ENCODE assay signal across 8 mouse cellular contexts in the genomic region with DNA sequence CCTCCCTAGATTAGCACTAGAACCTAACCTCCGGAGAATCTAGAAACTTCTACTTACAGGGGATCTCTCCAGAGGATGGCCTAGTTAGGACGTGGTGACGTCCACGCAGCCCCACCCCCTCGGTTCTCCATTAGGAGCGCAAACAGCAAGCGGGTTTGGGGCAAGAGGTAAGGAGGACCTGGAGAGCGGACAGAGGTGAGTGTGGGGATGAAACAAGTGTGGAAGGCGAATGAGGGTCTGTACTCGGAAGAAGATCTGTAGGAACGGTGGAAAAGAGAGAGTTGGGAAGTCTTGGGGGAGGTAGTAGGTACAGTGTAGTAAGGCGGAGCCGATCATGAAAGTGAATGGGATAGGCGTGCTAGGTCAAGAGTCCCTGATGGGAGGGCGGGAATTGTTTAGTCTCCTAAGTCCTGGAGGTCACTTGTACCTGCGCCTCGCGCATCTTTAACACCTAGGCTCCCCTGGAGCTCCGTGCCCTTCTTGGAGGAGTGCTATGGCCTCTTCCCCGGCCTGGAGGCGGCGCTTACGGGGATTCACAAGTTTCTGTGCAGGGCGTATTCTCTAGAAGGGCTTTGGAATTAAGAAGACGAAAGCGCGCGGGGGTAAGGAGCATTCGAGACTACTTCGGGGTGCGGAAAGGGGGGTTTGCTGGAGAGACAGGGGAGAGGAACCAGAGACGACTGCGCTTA. TPM values are rescaled to one million over a fixed set of nuclear protein-coding genes. Genes with fewer than 3 reads are reported as not detected.
A peak's percentile ranks its signal among the peaks of the same experiment; 100 is the strongest.
DNase-seq lines count a peak whose midpoint lies in the region; ATAC-seq and TF ChIP-seq lines count a peak whose summit lies in the region.

No protein-coding gene starts in this region.

- no peak for TF ChIP-seq RAD21 in MEL (IDR thresholded peaks at IDR 0.05; ENCODE audit: low read depth, low read length)

- H3K4me1 ChIP-seq in MEL (ENCODE audit: control insufficient read depth in 1 of 2, insufficient read depth in 2 of 2, low read length in 2 of 2): peaks cover 0 to 10% of the 10 kb centered on the region in 2 experiments; a peak in 2 of 4 replicates
- no peaks in the 10 kb centered on the region; the same call in none of the 2 replicates for H3K4me1 ChIP-seq in liver, embryonic 16.5 days (ENCODE audit: control insufficient read depth, low read depth, low read length)
- peaks cover 17% of the 10 kb centered on the region for H3K4me1 ChIP-seq in neural tube, embryonic 12.5 days

- H3K4me2 ChIP-seq in liver, embryonic 16.5 days (ENCODE audit: low read depth, low read length): peak overlapping the region; percentile 71
- H3K4me2 ChIP-seq in neural tube, embryonic 12.5 days (replicated peaks): peak overlapping the region; percentile 90

- no peak for TF ChIP-seq CTCF in MEL (IDR thresholded peaks at IDR 0.05 in 2 of 3, conservative IDR thresholded peaks at IDR 0.05 in 1 of 3; ENCODE audit: control insufficient read depth in 1 of 3, insufficient read depth in 1 of 3, low read depth in 2 of 3, low read length in 3 of 3, poor library complexity in 1 of 3, severe bottlenecking in 1 of 3)
- no peak for TF ChIP-seq CTCF in brain, embryonic 14.5 days (IDR thresholded peaks at IDR 0.05; ENCODE audit: borderline replicate concordance, extremely low read depth, insufficient read depth, insufficient read length)

- H3K36me3 ChIP-seq in MEL (ENCODE audit: control insufficient read depth in 1 of 2, insufficient read depth in 2 of 2, low read length in 2 of 2): peaks cover 0 to 5% of the 10 kb centered on the region in 2 experiments; a peak in 2 of 4 replicates
- no peaks in the 10 kb centered on the region for H3K36me3 ChIP-seq in liver, embryonic 16.5 days (ENCODE audit: control insufficient read depth, insufficient read depth)
- H3K36me3 ChIP-seq in neural tube, embryonic 12.5 days: no peaks in the 10 kb centered on the region

- H3K9ac ChIP-seq in MEL (ENCODE audit: control insufficient read depth, low read depth, low read length, poor library complexity, severe bottlenecking): peak overlapping the region; percentile 78
- H3K9ac ChIP-seq in liver, embryonic 16.5 days (ENCODE audit: low read depth, low read length): peak overlapping the region; percentile 59
- peak overlapping the region; percentile 42 for H3K9ac ChIP-seq in neural tube, embryonic 12.5 days

- no peaks in the 10 kb centered on the region for H3K27me3 ChIP-seq in MEL (ENCODE audit: control insufficient read depth in 1 of 2, insufficient read depth in 2 of 2, low read length in 2 of 2)
- H3K27me3 ChIP-seq in liver, embryonic 16.5 days (ENCODE audit: control insufficient read depth, insufficient read depth, low read depth, low read length): peaks cover 22% of the 10 kb centered on the region
- H3K27me3 ChIP-seq in neural tube, embryonic 12.5 days (replicated peaks): peaks cover 52% of the 10 kb centered on the region

- H3K27ac ChIP-seq in MEL (ENCODE audit: control insufficient read depth, low read depth, low read length): peak overlapping the region; percentile 68
- no peak overlapping the region for H3K27ac ChIP-seq in liver, embryonic 16.5 days (ENCODE audit: low read length)
- no peak overlapping the region for H3K27ac ChIP-seq in neural tube, embryonic 12.5 days

- under 1% methylated on average over 33 of the region's 33 CpGs for WGBS in liver, embryonic 16.5 days (ENCODE audit: insufficient replicate concordance)
- under 1% methylated on average over 33 of the region's 33 CpGs for WGBS in neural tube, embryonic 12.5 days

- peak overlapping the region; percentile 83 to 90 for H3K4me3 ChIP-seq in MEL (ENCODE audit: control insufficient read depth in 1 of 2, insufficient read depth in 1 of 2, low read depth in 2 of 2, low read length in 2 of 2)
- H3K4me3 ChIP-seq in liver, embryonic 16.5 days (ENCODE audit: low read depth, low read length): peak overlapping the region; percentile 63
- H3K4me3 ChIP-seq in neural tube, embryonic 12.5 days: peak overlapping the region; percentile 37

- no peak for TF ChIP-seq EP300 in MEL (IDR thresholded peaks at IDR 0.05; ENCODE audit: low read depth in 1 of 2, low read length in 2 of 2)

- DNase-seq in MEL (ENCODE audit: low read depth, low spot score): peak; percentile 88
- DNase-seq in brain, embryonic 14.5 days (ENCODE audit: low read depth): peak; percentile 45
- peak; percentile 47 for DNase-seq in gastrocnemius, postnatal 14 days
- DNase-seq in layer of hippocampus, postnatal 36 days: no peak
- DNase-seq in layer of hippocampus, postnatal 25 days (ENCODE audit: extremely low spot score in 1 of 2, low spot score in 1 of 2): no peak

- peak; percentile 80 for ATAC-seq in inflammation-experienced regulatory T-cells, adult 6 months
- peak; percentile 72 for ATAC-seq in liver, embryonic 16.5 days (ENCODE audit: low read depth)
- ATAC-seq in neural tube, embryonic 12.5 days (ENCODE audit: low FRiP score, low read depth): peak; percentile 69

- TF ChIP-seq POLR2A in MEL (IDR thresholded peaks at IDR 0.05; ENCODE audit: control insufficient read depth in 1 of 2, insufficient read depth in 1 of 2, low read depth in 1 of 2, low read length in 2 of 2, poor library complexity in 1 of 2): peak; percentile 27 to 60; a peak in 3 of 4 replicates
- no peak for TF ChIP-seq POLR2A in brain, embryonic 14.5 days (IDR thresholded peaks at IDR 0.05; ENCODE audit: borderline replicate concordance, extremely low read depth, insufficient read depth, insufficient read length, poor library complexity, severe bottlenecking)

- intact Hi-C loops in gastrocnemius, postnatal 14 days (cut with DNase I; ENCODE audit: low total_unique reads): no loop called here

- no peaks in the 10 kb centered on the region for H3K9me3 ChIP-seq in MEL (replicated peaks; ENCODE audit: insufficient read depth, low read length)
- no peaks in the 10 kb centered on the region for H3K9me3 ChIP-seq in liver, embryonic 16.5 days (replicated peaks; ENCODE audit: control insufficient read depth, low read length)
- no peaks in the 10 kb centered on the region for H3K9me3 ChIP-seq in neural tube, embryonic 12.5 days

- no peaks in the 10 kb centered on the region for H3K79me2 ChIP-seq in MEL (ENCODE audit: control insufficient read depth, insufficient read depth, low read length, poor library complexity)

TF ChIP-seq in MEL, 35 proteins besides CTCF, POLR2A, EP300 and RAD21 (continues in another document):
- TF ChIP-seq RCOR1 (IDR thresholded peaks at IDR 0.05; ENCODE audit: low read depth, low read length) (no peak), E2F4 (IDR thresholded peaks at IDR 0.05; ENCODE audit: borderline replicate concordance, low read depth, low read length) (no peak), BHLHE40 (IDR thresholded peaks at IDR 0.05; ENCODE audit: borderline replicate concordance, low read depth, low read length) (no peak), CHD2 (IDR thresholded peaks at IDR 0.05; ENCODE audit: low read length) (no peak; the same call in 1 of the 2 replicates)

RNA-seq across cellular contexts. Expression of gene Utf1, which starts 6.8 kb away (rescaled TPM):
- total RNA-seq in MEL (2012; rRNA removed): not detected in 2 replicates
- polyA plus RNA-seq in MEL (2012; ENCODE audit: insufficient read depth in 1 of 2, insufficient read length in 2 of 2, low read depth in 1 of 2, low replicate concordance in 2 of 2, missing spikeins in 1 of 2): not detected
- polyA plus RNA-seq in brain, embryonic 14.5 days (2012; rRNA removed): not detected in 2 replicates
- total RNA-seq in gastrocnemius, postnatal 14 days (2021): not detected
- polyA plus RNA-seq in inflammation-experienced regulatory T-cells, adult 6 months (2017; shearing (Covaris generic)): 1 to 10 TPM; 3.3 to 5.0 (median 3.6) TPM
- not detected in 2 replicates for polyA plus RNA-seq in liver, embryonic 16.5 days (2015; fragmentation: Nextera tagmentation; extraction: Ambion mirVana)
- not detected in 2 replicates for polyA plus RNA-seq in neural tube, embryonic 12.5 days (2016; fragmentation: Nextera tagmentation; extraction: Ambion mirVana)
- total RNA-seq in layer of hippocampus, postnatal 36 days (2021): not detected
- not detected for total RNA-seq in layer of hippocampus, postnatal 25 days (2021)

RNA-seq across cellular contexts. Expression of gene 6430531B16Rik, which starts 28.1 kb away (rescaled TPM):
- total RNA-seq in MEL (2012; rRNA removed): not detected in 2 replicates
- under 1 TPM in 1 of 2 experiments, not detected in 1; 0.13 TPM for polyA plus RNA-seq in MEL (2012; ENCODE audit: insufficient read depth in 1 of 2, insufficient read length in 2 of 2, low read depth in 1 of 2, low replicate concordance in 2 of 2, missing spikeins in 1 of 2)
- polyA plus RNA-seq in brain, embryonic 14.5 days (2012; rRNA removed): 0.55 and 0.76 TPM in 2 replicates
- not detected for total RNA-seq in gastrocnemius, postnatal 14 days (2021)
- 1 to 10 TPM in 2 of 3 experiments, under 1 TPM in 1; 0.66 to 1.5 (median 1.0) TPM for polyA plus RNA-seq in inflammation-experienced regulatory T-cells, adult 6 months (2017; shearing (Covaris generic))
- polyA plus RNA-seq in liver, embryonic 16.5 days (2015; fragmentation: Nextera tagmentation; extraction: Ambion mirVana): not detected in 2 replicates
- 0.26 and 0.34 TPM in 2 replicates for polyA plus RNA-seq in neural tube, embryonic 12.5 days (2016; fragmentation: Nextera tagmentation; extraction: Ambion mirVana)
- total RNA-seq in layer of hippocampus, postnatal 36 days (2021): under 1 TPM; 0.72 to 0.78 TPM
- total RNA-seq in layer of hippocampus, postnatal 25 days (2021): 1 to 10 TPM; 1.0 to 1.4 TPM

RNA-seq across cellular contexts. Expression of gene Adam8, which starts 41.9 kb away (rescaled TPM):
- 0.39 and 0.75 TPM in 2 replicates for total RNA-seq in MEL (2012; rRNA removed)
- under 1 TPM in 1 of 2 experiments, not detected in 1; 0.50 TPM for polyA plus RNA-seq in MEL (2012; ENCODE audit: insufficient read depth in 1 of 2, insufficient read length in 2 of 2, low read depth in 1 of 2, low replicate concordance in 2 of 2, missing spikeins in 1 of 2)
- polyA plus RNA-seq in brain, embryonic 14.5 days (2012; rRNA removed): 12.7 and 14.7 TPM in 2 replicates
- under 1 TPM; 0.59 to 0.75 TPM for total RNA-seq in gastrocnemius, postnatal 14 days (2021)
- 10 to 100 TPM in 2 of 3 experiments, 1 to 10 TPM in 1; 8.8 to 59.4 (median 13.1) TPM for polyA plus RNA-seq in inflammation-experienced regulatory T-cells, adult 6 months (2017; shearing (Covaris generic))
- 1.6 and 1.8 TPM in 2 replicates for polyA plus RNA-seq in liver, embryonic 16.5 days (2015; fragmentation: Nextera tagmentation; extraction: Ambion mirVana)
- 3.6 and 3.9 TPM in 2 replicates for polyA plus RNA-seq in neural tube, embryonic 12.5 days (2016; fragmentation: Nextera tagmentation; extraction: Ambion mirVana)
- total RNA-seq in layer of hippocampus, postnatal 36 days (2021): 1 to 10 TPM; 5.7 to 6.9 TPM
- 1 to 10 TPM; 3.3 to 3.4 TPM for total RNA-seq in layer of hippocampus, postnatal 25 days (2021)

RNA-seq across cellular contexts. Expression of gene Kndc1, which starts 55.9 kb away (rescaled TPM):
- total RNA-seq in MEL (2012; rRNA removed): 0.07 TPM in 1 of 2 replicates, not detected in the other
- polyA plus RNA-seq in MEL (2012; ENCODE audit: insufficient read depth in 1 of 2, insufficient read length in 2 of 2, low read depth in 1 of 2, low replicate concordance in 2 of 2, missing spikeins in 1 of 2): not detected
- polyA plus RNA-seq in brain, embryonic 14.5 days (2012; rRNA removed): 17.0 and 33.3 TPM in 2 replicates
- total RNA-seq in gastrocnemius, postnatal 14 days (2021): under 1 TPM; 0.04 to 0.08 TPM
- polyA plus RNA-seq in inflammation-experienced regulatory T-cells, adult 6 months (2017; shearing (Covaris generic)): under 1 TPM; 0.20 to 0.49 (median 0.38) TPM
- not detected in 2 replicates for polyA plus RNA-seq in liver, embryonic 16.5 days (2015; fragmentation: Nextera tagmentation; extraction: Ambion mirVana)
- polyA plus RNA-seq in neural tube, embryonic 12.5 days (2016; fragmentation: Nextera tagmentation; extraction: Ambion mirVana): 2.7 and 3.1 TPM in 2 replicates
- 10 to 100 TPM; 87.3 to 88.1 TPM for total RNA-seq in layer of hippocampus, postnatal 36 days (2021)
- 10 to 100 TPM; 90.1 to 95.0 TPM for total RNA-seq in layer of hippocampus, postnatal 25 days (2021)

Comparison
In these comparisons a context has a peak if more than half of its experiments do, and no peak if none do; other contexts are left out.
1. DNase-seq: peak in MEL (single experiment), brain, embryonic 14.5 days (single experiment) and gastrocnemius, postnatal 14 days (single experiment); none in layer of hippocampus, postnatal 36 days (0 of 2) and layer of hippocampus, postnatal 25 days (0 of 2).
2. Peak in every context shown above with its lines, with median percentiles within 50 percentile points of each other: H3K4me3 ChIP-seq, H3K9ac ChIP-seq and ATAC-seq.